Mouse (Mus musculus): ENCODE measurements around the gene Spata5. TPM values are rescaled to one million over a fixed set of nuclear protein-coding genes. Genes with fewer than 3 reads are reported as not detected.

Gene Spata5
- polyA plus RNA-seq, 1 experiment from 2014 or later: 40.6 TPM

DNA sequence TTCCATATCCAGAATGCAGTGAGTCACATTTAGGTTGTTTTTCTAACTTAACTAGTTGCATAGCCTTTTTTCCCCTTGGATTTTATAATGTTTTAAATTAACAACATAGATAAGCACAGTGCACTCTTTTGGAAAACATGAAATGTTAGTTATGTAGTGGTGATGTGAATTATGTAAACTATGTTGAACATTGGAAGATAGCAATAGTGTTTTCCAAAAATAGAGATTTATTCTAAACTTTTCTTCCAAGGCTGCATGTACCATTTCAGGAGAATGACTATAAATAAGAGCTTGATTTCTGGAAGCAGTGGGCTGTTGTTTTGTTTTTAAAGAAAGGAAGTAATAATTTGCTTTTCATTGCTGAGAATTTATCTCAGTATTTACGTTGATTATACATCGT lies 23.7 kb downstream of the Spata5 start:
- H3K4me1 ChIP-seq (ENCODE audit: control insufficient read depth, insufficient read depth, low read length): no peaks in the 10 kb centered on the region
- 97% methylated on average over 2 of the region's 2 CpGs for WGBS
- H3K4me3 ChIP-seq (ENCODE audit: low read depth, low read length): no peak overlapping the region
- no peak overlapping the region for H3K27ac ChIP-seq (ENCODE audit: low read depth, low read length)
- DNase-seq (ENCODE audit: low spot score) (no peak), ATAC-seq (ENCODE audit: insufficient read depth, low FRiP score, low TSS enrichment) (no peak)
- no peaks in the 10 kb centered on the region for H3K36me3 ChIP-seq (ENCODE audit: control insufficient read depth, insufficient read depth, low read length)
- H3K9ac ChIP-seq (ENCODE audit: low read length): no peak overlapping the region
- no peaks in the 10 kb centered on the region for H3K27me3 ChIP-seq (ENCODE audit: control insufficient read depth, insufficient read depth, low read length)
- no peaks in the 10 kb centered on the region for H3K9me3 ChIP-seq (ENCODE audit: control insufficient read depth, low read length)
- no peak overlapping the region for H3K4me2 ChIP-seq (ENCODE audit: low read depth)

DNA sequence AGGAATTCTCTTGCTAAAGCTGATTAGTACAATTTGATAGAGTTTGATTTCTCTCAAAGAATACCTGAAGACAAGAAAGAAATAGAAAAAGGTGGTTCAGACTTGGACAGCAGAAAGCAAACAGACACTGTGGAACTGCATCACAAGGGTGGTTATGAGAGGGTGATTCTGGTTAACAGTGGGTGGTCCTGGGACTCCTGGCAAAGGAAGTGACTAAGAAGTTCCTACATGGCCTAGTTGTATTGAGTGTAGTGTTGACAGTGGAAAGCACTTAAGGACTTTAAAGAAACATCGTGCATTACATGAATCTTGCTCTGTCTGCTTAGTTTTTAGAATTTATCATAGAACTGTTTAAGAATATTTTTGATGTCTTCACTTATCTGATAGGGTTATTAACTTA lies 36.3 kb downstream of the Spata5 start:
- no peaks in the 10 kb centered on the region for H3K27me3 ChIP-seq (ENCODE audit: control insufficient read depth, insufficient read depth, low read length)
- no peaks in the 10 kb centered on the region for H3K4me1 ChIP-seq (ENCODE audit: control insufficient read depth, insufficient read depth, low read length)
- no peak overlapping the region for H3K27ac ChIP-seq (ENCODE audit: low read depth, low read length)
- H3K36me3 ChIP-seq (ENCODE audit: control insufficient read depth, insufficient read depth, low read length): no peaks in the 10 kb centered on the region
- no peak for ATAC-seq (ENCODE audit: insufficient read depth, low FRiP score, low TSS enrichment)
- H3K9ac ChIP-seq (ENCODE audit: low read length): no peak overlapping the region
- H3K9me3 ChIP-seq (ENCODE audit: control insufficient read depth, low read length): no peaks in the 10 kb centered on the region
- H3K4me2 ChIP-seq (ENCODE audit: low read depth): no peak overlapping the region
- DNase-seq (ENCODE audit: low spot score): no peak
- H3K4me3 ChIP-seq (ENCODE audit: low read depth, low read length): no peak overlapping the region
- WGBS: 90% methylated on average over 1 of the region's 1 CpGs

DNA sequence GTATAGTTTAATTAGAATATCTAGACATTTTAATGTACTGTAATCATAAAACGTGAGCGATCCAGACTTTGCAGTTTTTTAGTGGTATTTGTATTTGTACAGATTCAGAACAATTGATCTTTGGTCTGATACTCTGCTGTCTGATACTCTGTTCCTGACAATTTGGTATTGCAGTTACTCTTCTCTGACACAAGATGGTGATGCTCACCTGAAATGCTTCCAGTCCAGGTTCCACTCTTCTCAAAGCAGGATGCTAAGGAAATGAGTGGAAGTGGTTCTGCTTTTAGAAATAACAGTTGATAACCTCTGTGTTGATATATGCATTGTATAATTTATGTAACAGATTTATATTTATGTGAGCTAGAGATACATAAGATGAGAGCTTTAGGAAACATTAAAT lies 48.5 kb downstream of the Spata5 start:
- H3K4me1 ChIP-seq (ENCODE audit: control insufficient read depth, insufficient read depth, low read length): no peaks in the 10 kb centered on the region
- H3K36me3 ChIP-seq (ENCODE audit: control insufficient read depth, insufficient read depth, low read length): no peaks in the 10 kb centered on the region
- H3K4me3 ChIP-seq (ENCODE audit: low read depth, low read length): no peak overlapping the region
- DNase-seq (ENCODE audit: low spot score): no peak
- H3K9me3 ChIP-seq (ENCODE audit: control insufficient read depth, low read length): no peaks in the 10 kb centered on the region
- H3K9ac ChIP-seq (ENCODE audit: low read length): no peak overlapping the region
- no peak for ATAC-seq (ENCODE audit: insufficient read depth, low FRiP score, low TSS enrichment)
- H3K27me3 ChIP-seq (ENCODE audit: control insufficient read depth, insufficient read depth, low read length): no peaks in the 10 kb centered on the region
- no peak overlapping the region for H3K4me2 ChIP-seq (ENCODE audit: low read depth)
- no peak overlapping the region for H3K27ac ChIP-seq (ENCODE audit: low read depth, low read length)
- 90% methylated on average over 2 of the region's 2 CpGs for WGBS

- Histone ChIP-seq H3K36me3 (ENCODE audit: control insufficient read depth, insufficient read depth, low read length) (no peaks in the 10 kb centered on the region), H3K9me3 (ENCODE audit: control insufficient read depth, low read length) (no peaks in the 10 kb centered on the region), H3K4me3 (ENCODE audit: low read depth, low read length) (no peak overlapping the region), H3K9ac (ENCODE audit: low read length) (no peak overlapping the region), H3K4me2 (ENCODE audit: low read depth) (no peak overlapping the region), H3K27me3 (ENCODE audit: control insufficient read depth, insufficient read depth, low read length) (no peaks in the 10 kb centered on the region), H3K27ac (ENCODE audit: low read depth, low read length) (no peak overlapping the region), H3K4me1 (ENCODE audit: control insufficient read depth, insufficient read depth, low read length) (no peaks in the 10 kb centered on the region)
- no peak for DNase-seq (ENCODE audit: low spot score)
- ATAC-seq (ENCODE audit: insufficient read depth, low FRiP score, low TSS enrichment): no peak
- WGBS: 82% methylated on average over 4 of the region's 4 CpGs
These were observed 49.7 kb downstream of the Spata5 start for GRCm38 (mm10) chr3:37469353-37469752.

GRCm38 (mm10) chr3:37470867-37471266 lies 51.2 kb downstream of the Spata5 start:
- DNase-seq (ENCODE audit: low spot score) (no peak), ATAC-seq (ENCODE audit: insufficient read depth, low FRiP score, low TSS enrichment) (no peak)
- H3K4me2 ChIP-seq (ENCODE audit: low read depth): no peak overlapping the region
- no peaks in the 10 kb centered on the region for H3K36me3 ChIP-seq (ENCODE audit: control insufficient read depth, insufficient read depth, low read length)
- no peaks in the 10 kb centered on the region for H3K4me1 ChIP-seq (ENCODE audit: control insufficient read depth, insufficient read depth, low read length)
- no peaks in the 10 kb centered on the region for H3K27me3 ChIP-seq (ENCODE audit: control insufficient read depth, insufficient read depth, low read length)
- no peak overlapping the region for H3K9ac ChIP-seq (ENCODE audit: low read length)
- 89% methylated on average over 2 of the region's 2 CpGs for WGBS
- H3K27ac ChIP-seq (ENCODE audit: low read depth, low read length): no peak overlapping the region
- no peaks in the 10 kb centered on the region for H3K9me3 ChIP-seq (ENCODE audit: control insufficient read depth, low read length)
- no peak overlapping the region for H3K4me3 ChIP-seq (ENCODE audit: low read depth, low read length)

DNA sequence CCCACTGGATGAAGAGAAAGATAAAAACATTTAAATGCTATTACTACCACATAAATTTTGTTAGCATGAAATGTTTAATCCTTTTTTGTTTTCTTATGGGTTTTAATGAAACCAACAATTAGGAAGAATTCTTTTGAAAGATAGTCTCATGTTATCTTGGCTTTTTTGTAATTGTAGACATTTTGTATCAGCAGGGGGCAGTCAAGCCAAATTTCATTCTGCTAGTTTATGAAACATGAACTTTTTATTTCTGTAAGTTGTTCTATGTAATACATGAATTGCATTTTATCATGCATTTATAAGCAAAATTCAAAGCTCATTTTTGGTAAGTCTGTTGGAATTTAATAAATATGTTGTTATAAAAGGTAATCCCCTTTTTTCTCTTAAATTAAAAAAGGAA lies 52.8 kb downstream of the Spata5 start:
- H3K27ac ChIP-seq (ENCODE audit: low read depth, low read length): no peak overlapping the region
- ATAC-seq (ENCODE audit: insufficient read depth, low FRiP score, low TSS enrichment) (no peak), DNase-seq (ENCODE audit: low spot score) (no peak)
- no peaks in the 10 kb centered on the region for H3K27me3 ChIP-seq (ENCODE audit: control insufficient read depth, insufficient read depth, low read length)
- no peaks in the 10 kb centered on the region for H3K9me3 ChIP-seq (ENCODE audit: control insufficient read depth, low read length)
- H3K36me3 ChIP-seq (ENCODE audit: control insufficient read depth, insufficient read depth, low read length): no peaks in the 10 kb centered on the region
- no peak overlapping the region for H3K9ac ChIP-seq (ENCODE audit: low read length)
- no peaks in the 10 kb centered on the region for H3K4me1 ChIP-seq (ENCODE audit: control insufficient read depth, insufficient read depth, low read length)
- no peak overlapping the region for H3K4me2 ChIP-seq (ENCODE audit: low read depth)
- no peak overlapping the region for H3K4me3 ChIP-seq (ENCODE audit: low read depth, low read length)

DNA sequence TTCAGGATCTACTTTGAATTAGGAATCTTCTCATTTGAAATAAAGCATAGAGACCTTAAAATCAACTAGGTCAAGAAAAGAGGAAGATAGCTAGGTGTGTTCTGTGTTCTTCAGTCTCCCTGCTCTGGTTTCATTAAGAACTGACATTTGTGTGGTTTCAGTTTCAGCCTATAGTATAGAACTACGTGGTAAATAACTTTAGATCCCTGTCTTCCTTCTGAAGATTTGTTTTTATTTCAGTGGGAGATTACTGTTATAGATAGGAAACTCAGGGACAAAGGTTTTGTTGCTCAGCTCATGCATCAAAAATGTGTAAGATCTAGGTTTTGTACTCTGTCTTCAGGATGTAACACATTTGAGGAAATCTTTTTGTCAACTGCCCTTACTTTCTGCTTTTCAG lies 56.8 kb downstream of the Spata5 start:
- DNase-seq (ENCODE audit: low spot score): no peak
- H3K9me3 ChIP-seq (ENCODE audit: control insufficient read depth, low read length): no peaks in the 10 kb centered on the region
- no peak overlapping the region for H3K4me2 ChIP-seq (ENCODE audit: low read depth)
- no peak overlapping the region for H3K4me3 ChIP-seq (ENCODE audit: low read depth, low read length)
- no peaks in the 10 kb centered on the region for H3K36me3 ChIP-seq (ENCODE audit: control insufficient read depth, insufficient read depth, low read length)
- H3K27ac ChIP-seq (ENCODE audit: low read depth, low read length): no peak overlapping the region
- no peaks in the 10 kb centered on the region for H3K27me3 ChIP-seq (ENCODE audit: control insufficient read depth, insufficient read depth, low read length)
- 84% methylated on average over 1 of the region's 1 CpGs for WGBS
- no peaks in the 10 kb centered on the region for H3K4me1 ChIP-seq (ENCODE audit: control insufficient read depth, insufficient read depth, low read length)
- no peak for ATAC-seq (ENCODE audit: insufficient read depth, low FRiP score, low TSS enrichment)
- H3K9ac ChIP-seq (ENCODE audit: low read length): no peak overlapping the region

GRCm38 (mm10) chr3:37477438-37478188 lies 57.9 kb downstream of the Spata5 start:
- no peaks in the 10 kb centered on the region for H3K27me3 ChIP-seq (ENCODE audit: control insufficient read depth, insufficient read depth, low read length)
- H3K27ac ChIP-seq (ENCODE audit: low read depth, low read length): no peak overlapping the region
- H3K9ac ChIP-seq (ENCODE audit: low read length): no peak overlapping the region
- no peak overlapping the region for H3K4me3 ChIP-seq (ENCODE audit: low read depth, low read length)
- no peaks in the 10 kb centered on the region for H3K9me3 ChIP-seq (ENCODE audit: control insufficient read depth, low read length)
- DNase-seq (ENCODE audit: low spot score) (no peak), ATAC-seq (ENCODE audit: insufficient read depth, low FRiP score, low TSS enrichment) (no peak)
- H3K4me1 ChIP-seq (ENCODE audit: control insufficient read depth, insufficient read depth, low read length): no peaks in the 10 kb centered on the region
- H3K4me2 ChIP-seq (ENCODE audit: low read depth): no peak overlapping the region
- WGBS: 85% methylated on average over 7 of the region's 7 CpGs
- no peaks in the 10 kb centered on the region for H3K36me3 ChIP-seq (ENCODE audit: control insufficient read depth, insufficient read depth, low read length)

GRCm38 (mm10) chr3:37479771-37480170 lies 60.1 kb downstream of the Spata5 start:
- H3K27me3 ChIP-seq (ENCODE audit: control insufficient read depth, insufficient read depth, low read length): no peaks in the 10 kb centered on the region
- H3K36me3 ChIP-seq (ENCODE audit: control insufficient read depth, insufficient read depth, low read length): no peaks in the 10 kb centered on the region
- no peak overlapping the region for H3K27ac ChIP-seq (ENCODE audit: low read depth, low read length)
- WGBS: 91% methylated on average over 1 of the region's 1 CpGs
- no peak overlapping the region for H3K4me3 ChIP-seq (ENCODE audit: low read depth, low read length)
- ATAC-seq (ENCODE audit: insufficient read depth, low FRiP score, low TSS enrichment) (no peak), DNase-seq (ENCODE audit: low spot score) (no peak)
- H3K9ac ChIP-seq (ENCODE audit: low read length): no peak overlapping the region
- H3K9me3 ChIP-seq (ENCODE audit: control insufficient read depth, low read length): no peaks in the 10 kb centered on the region
- no peak overlapping the region for H3K4me2 ChIP-seq (ENCODE audit: low read depth)
- no peaks in the 10 kb centered on the region for H3K4me1 ChIP-seq (ENCODE audit: control insufficient read depth, insufficient read depth, low read length)
